Mouse (Mus musculus) thymus, postnatal 0 days (tissue): ENCODE data around the gene Lrrc66. TPM values are rescaled to one million over a fixed set of nuclear protein-coding genes. Genes with fewer than 3 reads are reported as not detected.
A peak's percentile ranks its signal among the peaks of the same experiment; 100 is the strongest.

Experiments used
- DNase-seq: peaks from one replicate; pipeline ENCODE4 v3.0.0-alpha.2; 2015; ENCODE audit warnings: low spot score
- polyA plus RNA-seq: library from polyadenylated mRNA; unstranded; fragments of >200 nt; fragmentation: Nextera tagmentation; extraction: Ambion mirVana; gene quantifications from 2 replicates; pipeline ENCODE4 v1.2.1, GENCODE M21; 2015

Gene Lrrc66
- 0.44 and 0.64 TPM in 2 replicates for polyA plus RNA-seq

DNA sequence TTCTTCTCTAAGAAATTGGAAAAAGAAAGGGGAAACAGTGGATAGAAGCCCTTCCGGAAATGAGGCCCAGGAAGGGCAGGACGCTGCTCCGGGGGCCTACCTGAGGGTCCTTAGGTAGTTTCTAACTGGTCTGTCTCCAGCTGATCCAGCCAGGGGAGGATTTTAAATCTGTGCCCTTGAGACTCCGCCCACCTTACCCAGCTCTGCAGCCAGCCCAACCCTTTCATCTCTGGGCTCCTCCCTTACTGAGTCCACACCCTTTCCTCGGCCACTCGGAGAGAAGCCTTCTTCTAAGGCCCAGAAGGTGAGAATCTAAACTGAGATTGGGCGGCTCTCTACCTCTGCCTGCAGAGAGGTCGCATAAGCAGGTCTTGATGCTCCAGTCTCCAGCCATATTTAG lies at the start of gene Lrrc66:
TSS of gene Lrrc66 (minus strand) at position 236 of the 400 bp plus-strand sequence.
- no peak for DNase-seq

DNA sequence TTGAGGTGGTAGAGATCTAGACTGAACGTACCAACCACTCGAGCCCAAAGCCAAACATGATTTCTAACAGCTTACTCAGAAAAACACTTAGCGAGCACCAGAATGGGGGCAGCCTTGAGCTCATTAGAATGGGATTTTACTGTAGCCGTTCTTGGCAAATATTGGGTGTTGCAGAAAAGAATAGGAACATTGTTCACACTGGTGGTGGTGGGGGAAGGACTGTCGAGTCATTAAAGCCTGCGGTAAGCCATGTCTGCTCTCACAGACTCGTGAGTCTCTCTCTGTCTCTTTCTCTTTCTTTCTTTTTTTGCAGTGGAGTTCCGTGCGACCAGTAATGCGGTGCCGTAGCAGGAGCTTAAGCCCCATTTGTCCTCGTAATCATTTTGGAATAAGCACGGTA lies 44.3 kb upstream of the Lrrc66 start:
- DNase-seq = no peak

DNA sequence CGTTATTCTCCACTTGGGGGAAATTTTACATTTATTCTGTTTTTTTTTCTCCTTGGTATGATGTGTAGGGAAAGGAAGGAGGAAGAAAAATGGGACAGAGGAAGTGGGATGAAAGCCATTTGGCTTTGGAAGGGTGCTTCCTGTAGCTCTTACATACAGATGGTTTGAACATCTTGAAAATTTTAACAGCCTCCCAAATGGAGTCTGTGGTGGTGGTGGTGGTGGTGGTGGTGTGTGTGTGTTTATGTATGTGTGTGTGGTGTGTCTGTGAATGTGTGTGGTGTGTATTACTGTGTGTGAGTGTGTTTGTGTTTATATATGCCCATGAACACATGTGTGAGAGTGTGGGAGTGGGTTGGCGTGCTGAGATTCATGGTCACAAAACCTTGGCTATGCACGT lies 43.3 kb upstream of the Lrrc66 start:
- DNase-seq = no peak

DNA sequence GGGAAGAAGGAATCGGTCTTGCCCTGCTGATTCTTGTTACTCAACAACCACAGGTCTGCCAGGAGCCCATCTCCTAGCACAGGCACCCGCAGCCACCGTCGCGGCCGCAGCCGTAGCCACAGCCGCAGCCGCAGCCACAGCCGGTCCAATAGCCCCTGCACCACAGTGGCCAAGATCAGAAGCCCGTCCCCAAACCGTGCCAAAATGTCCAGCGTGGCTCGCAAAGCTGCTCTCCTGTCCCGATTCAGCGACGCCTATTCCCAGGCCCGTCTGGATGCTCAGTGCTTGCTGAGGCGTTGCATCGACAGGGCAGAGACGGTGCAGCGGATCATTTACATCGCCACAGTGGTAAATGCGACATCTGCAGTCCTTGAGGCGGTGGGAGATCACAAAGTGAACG lies 37.1 kb upstream of the Lrrc66 start:
- no peak for DNase-seq

DNA sequence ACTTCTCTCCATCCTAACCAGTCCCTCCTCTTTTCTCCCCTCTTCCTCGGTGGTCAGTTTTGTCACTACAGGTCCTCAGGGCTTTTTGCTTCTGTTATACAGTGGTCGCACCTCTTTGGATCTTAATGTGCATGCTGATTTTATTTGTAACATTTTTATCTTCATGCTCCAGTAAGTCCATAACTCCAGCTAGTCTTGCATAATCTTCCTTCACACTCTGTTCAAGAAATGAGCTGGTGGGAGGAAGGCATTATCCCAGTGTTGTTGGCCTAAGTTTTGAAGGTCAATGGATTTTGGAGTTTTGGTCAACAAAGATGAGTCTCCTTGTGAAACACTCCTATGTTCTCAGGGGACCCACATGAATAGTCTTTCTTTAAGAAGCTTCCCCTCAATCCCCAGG lies 35.6 kb upstream of the Lrrc66 start:
- no peak for DNase-seq

DNA sequence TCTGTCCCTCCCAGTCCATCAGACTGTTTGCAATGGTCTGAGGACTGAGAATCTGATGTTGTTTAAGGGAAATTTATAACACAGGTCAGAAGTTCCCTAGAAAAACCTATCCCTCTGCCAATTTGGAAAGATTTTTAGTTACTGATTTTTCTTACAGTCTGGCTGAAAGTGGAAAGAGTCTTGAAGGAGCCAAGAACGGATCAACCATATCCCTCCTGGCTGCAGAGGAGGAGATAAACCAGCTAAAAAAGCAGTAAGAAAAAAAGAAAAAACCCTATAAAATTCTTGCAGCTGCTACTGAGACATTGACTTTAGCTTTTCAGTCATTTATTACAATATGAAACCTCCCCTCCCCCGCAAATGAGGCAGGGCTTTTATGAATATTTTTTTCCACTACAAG lies 34.4 kb upstream of the Lrrc66 start:
- no peak for DNase-seq

DNA sequence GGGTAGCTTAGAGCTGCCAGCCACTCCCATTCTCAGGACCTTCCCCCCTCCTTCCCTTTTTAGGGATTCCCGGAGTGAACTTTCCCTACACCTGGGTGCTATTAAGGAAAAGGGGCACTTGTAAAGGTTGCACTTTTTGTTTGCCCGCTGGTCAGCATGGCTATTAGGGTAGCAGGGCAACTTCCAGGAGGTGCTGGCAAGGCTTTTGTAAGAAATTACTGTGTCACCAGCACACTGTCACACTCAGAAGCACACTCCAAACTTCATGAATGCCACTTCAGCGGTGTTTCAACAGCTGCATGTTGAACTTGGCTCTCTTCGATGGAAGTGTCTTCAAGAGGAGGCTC lies 19.5 kb upstream of the Lrrc66 start:
- no peak for DNase-seq

DNA sequence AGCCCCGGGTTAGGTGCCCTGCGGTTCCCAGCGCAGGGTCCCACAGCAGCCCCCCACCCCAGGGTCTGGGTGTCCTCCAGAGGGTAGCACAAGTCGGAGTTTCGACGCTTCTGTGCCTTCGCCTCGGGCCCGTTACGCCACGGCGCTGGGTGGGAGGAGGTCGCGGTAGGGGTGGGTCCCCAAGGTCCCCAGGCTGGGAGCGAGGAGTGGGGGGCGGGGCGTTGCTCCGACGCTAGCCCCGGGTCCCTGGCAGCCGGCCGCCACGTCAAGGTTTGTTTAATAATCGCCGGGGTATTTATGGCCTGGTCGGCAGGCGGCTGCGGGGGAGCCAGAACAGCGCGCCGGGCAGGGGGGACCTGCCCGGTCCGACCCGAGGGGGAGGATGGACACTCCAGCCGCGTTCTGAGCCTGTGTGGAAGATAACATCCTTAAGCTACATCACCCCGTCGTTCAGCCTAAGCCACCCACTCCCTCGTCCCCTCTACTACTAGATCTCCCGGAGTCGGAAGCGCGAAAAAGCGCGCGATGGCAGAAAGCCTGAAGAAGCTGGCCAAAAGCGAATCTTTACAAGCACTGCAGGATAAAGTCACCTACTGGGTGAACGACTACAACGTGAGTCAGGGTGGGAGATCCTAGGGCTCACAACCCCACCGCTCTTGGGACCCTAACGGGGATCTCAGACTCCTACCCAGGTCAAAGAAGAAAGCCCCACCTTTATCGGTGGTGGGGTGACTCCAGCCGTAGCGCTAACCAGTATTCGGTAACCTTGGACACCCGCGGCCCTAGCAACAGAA lies 18.9 kb upstream of the Lrrc66 start, which contains the start of gene Spata18:
TSS of gene Spata18 (plus strand) at position 319 of the 794 bp plus-strand sequence.
- DNase-seq = peak; percentile 18

DNA sequence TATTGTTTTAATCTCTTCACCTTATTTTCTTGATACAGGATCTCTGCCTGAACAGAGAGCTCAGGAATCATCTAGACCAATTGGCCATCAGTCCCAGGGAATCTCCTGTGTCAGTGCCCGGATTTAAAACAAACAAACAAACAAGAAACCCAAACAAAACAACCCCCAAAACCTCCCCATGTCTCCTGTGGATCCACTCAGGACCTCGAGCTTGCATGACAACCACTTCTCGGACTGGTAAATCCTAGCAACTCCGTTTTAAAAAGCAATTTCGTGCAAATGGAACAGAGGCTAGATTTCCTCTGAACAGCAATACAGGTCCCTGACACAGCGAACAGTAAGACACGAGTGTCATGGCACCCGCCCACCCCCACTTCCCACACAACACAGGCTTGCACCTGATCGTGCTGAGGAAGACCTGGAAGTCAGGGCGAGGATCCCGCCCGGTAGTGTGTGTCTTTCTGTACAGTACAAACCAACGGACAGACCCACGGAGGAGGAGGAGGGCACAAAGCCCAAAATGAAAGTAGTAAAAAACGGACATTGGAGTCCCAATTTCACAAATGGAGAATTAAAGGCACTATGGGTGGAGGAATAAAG lies 18.1 kb upstream of the Lrrc66 start:
- peak; percentile 7 for DNase-seq

DNA sequence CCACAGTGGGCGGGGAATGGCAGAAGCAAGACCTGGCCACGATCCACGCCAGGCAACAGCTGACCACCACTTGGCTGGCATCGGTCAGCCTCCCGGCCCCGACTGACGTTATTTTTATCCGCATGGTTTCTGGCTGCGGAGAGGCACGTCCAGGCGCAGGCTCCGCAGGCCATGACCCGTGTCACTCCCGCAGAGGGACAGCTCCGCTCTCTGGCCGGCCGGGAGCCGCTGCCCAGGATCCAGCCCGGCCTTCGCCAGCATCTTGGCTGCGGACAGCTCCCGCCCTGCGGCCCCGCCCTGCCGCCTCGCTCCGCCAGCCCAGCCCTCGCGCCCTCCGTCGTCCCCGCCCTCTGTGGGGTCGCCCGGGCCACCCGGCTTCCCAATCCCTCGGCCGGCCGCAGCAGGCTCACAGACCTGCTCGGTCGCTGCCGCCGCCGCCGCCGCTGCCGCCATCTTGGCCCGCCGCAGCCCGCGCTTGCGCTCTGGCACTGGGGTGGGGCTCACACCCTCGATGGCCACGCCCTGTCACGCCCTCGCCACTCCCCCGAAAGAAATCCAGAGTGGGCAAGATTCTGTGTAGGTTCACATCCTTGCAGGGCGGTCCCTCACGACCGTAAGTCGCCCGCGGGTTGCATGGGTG lies 15.1 kb upstream of the Lrrc66 start, which contains the start of gene Sgcb:
TSS of gene Sgcb (minus strand) at position 530 of the 640 bp plus-strand sequence.
- peak; percentile 85 for DNase-seq

DNA sequence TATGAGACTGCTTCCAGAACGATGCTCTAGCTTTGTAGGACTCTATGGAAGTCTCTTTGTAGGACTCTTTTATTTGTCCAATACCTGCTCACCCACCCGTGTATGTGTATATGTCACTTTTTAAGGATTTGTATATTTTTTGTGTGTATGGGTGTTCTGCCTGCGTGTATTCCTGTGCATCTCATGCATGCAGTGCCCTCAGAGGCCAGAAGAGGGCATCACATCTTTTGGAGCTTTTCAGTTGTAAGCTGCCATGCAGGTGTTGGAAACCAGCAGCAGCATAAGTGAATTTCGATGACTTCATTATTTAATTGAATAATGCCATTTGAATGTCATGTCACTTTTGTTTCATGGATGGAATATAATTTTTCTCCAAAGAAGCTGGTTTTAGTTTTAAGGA lies 9.8 kb upstream of the Lrrc66 start:
- peak; percentile 63 for DNase-seq

DNA sequence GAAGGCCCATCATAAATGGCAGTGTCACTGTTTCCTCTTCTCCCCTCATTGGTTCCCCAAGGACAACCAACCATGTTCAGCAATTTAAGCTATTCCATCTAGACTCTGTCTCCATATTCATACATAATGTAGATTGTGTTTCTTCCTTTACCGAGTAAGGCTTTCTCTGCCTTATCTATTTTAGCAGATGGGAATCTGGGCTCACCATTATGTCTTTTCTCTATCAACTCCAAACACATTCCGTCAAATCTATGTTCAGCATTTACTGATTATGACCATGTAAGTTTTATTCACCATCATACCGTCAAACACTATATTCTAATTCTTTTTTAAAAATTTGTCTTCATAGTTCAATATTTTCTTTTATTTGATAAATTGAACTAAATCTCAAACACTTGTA lies 8.7 kb upstream of the Lrrc66 start:
- DNase-seq = no peak

DNA sequence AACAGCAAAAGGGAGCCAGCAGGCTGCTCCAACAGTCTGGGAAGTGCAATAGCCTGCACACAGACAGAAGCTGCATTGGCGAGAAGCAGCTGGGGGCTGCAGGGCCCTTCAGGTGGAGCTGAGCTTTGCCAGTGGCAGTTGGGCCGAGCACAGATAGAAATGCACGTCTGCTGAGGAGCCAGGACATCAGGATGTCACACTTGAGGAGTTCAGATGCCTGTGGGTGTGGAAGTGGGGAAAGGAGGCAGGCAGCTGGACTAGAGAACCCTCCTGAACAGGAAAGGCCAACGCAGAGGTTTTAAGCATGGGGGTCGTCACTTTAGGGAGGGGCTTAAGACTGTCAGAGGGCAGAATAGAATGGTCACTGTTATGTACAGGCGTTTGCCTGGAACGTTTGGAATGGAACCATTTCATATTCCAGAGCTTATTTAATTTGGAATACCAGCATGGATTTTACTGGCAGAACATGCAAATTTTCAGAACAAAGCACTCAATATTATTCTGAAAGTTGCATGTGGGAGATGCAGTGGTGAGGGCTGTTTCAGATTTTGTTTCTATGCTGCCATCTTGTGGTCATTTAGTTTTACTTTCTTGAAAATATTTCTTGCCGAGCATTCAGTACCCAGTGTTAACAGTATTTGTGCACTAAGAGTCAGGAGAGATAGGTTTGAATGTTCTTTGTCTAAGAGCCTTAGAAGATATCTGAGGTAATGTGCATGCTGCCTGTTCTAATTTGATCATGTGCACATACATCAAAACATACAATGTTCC lies 5.2 kb upstream of the Lrrc66 start:
- peak; percentile 63 for DNase-seq

DNA sequence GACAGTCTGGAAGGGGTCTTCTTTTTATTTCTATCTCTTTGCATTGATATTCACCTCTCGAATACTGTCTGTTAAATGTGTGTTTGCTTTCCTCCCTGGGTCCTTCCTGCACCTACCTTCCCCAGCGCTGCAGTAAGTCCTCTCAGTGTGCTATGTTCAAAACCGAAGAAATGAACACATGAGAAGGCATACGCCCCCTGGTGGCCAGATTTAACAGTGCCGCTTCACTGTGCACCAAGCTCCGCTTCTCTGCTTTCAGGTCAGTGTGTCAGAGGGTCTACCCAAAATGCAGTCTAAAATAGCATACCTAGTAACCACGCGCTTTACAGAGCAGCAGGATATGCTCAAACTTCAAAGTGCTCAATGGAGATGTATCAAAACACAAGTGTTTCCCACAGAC lies 815 bp upstream of the Lrrc66 start:
- peak; percentile 77 for DNase-seq

DNA sequence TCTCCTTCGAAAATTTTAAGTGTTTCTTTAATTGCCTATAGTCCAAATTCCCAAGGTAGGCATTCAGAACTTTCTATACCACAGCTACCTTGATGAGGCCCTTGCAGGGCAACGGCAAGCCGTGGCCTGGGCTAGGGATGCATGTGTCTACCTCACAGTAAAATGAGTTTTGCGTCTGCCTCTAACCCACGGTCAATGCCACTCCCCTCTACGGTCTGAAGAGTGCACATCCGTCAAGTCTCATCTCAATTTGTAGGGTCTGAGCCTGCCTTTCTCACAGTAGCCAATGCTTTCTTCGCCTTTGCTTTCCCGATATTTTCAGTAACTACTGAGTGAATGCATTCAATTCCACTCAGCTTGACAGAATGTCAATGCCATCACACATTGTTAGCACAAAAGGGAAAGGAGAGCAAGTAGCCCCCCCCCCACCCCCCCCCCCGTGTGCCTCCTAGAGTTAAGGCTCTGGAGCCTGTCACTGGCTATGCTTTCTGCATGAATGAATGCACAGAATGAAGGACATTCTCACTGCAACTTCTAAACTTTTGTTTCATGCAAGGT lies 1.2 kb downstream of the Lrrc66 start:
- no peak for DNase-seq

DNA sequence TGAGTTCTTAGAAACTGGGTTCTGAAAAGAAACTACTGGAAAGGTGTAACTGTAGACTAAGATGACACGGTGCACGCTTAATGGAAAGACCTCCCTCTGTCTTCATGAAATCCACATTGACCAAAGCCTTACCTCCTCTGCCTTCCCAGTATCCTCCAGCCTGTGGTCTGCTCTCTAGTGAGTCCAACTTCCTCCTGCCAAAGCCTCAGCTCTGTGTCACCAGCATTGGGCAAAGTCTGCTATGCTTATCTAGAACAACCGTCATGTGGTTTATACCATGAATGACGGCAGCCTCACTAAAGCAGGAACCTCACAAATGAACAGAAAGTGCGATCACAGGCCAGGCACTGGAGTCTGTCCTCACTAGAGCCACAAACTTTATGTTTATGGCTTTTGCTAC lies 2.2 kb downstream of the Lrrc66 start:
- DNase-seq = peak; percentile 58

DNA sequence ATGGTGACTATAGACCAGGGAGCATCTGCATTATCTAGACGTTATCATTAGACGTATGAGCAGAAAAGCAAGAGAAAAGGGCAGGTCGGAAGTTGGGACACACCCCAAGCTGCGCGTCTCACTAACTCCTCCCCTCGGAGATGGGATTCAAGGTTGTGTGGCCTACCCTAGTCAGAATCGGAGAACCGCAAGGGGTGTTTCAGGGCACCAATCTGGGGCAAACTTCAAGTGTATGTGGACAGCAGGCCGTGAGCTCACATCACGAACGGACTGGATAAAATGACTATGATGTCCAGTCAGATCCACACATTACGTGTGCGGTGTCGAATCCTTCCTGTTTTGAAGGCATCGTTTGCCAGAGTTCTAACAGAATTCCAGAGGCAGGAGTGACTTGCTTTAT lies 4.3 kb downstream of the Lrrc66 start:
- no peak for DNase-seq

DNA sequence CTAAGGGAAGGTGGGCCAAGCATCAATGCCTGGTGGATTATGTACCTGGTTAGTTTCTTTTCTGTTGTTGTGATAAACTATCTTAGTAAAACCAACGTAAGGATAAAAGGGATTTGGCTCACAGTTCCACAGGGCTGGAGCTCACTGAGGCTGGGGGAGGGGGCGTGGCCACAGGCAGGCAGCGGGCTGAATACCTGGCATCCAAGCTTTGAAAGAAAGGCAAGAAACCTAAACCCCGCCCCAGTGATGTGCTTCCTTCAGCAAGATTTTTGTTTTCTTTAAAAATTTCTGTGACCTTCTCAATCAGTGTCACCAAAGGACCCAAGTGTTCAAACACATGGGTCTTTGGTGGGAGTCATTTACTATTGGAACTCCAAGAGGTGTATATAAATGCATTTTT lies 4.8 kb downstream of the Lrrc66 start:
- DNase-seq = no peak

DNA sequence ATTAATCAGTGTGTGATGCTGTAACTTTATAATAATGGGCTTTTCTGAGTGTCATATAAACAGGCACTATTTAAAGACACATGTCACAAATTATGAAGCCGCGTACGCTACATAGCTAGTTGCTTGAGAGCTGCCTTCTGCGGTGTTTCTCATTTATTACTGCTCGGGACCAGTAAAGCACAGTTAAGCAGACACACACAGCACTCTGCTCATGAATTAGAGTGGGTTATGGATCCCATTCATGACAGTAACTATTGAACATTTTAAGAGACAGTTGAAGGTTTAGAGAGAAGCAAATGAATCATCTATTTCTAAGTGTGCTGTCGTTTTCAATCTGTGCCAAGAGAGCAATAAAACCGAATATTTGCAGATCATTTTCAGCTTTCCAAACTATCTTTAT lies 5.5 kb downstream of the Lrrc66 start:
- DNase-seq = no peak

DNA sequence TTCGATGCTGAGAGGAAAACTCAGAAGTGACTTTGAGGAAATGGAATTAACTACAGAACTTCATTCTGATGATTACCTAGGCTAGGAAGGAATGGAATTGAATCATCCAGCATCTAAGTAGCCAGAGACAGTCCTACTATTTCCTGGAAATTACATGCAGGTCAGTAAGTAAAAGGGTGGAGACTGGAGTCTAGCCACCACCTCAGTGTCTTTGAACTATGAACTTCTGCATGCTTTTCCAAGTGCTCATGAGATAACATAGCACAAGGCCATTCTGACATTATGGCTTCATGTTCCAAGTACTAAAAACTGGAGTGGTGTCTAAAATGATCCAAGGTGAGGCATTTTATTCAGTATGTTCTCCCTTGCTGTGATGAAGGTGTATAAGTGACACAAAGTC lies 6.8 kb downstream of the Lrrc66 start:
- no peak for DNase-seq

DNA sequence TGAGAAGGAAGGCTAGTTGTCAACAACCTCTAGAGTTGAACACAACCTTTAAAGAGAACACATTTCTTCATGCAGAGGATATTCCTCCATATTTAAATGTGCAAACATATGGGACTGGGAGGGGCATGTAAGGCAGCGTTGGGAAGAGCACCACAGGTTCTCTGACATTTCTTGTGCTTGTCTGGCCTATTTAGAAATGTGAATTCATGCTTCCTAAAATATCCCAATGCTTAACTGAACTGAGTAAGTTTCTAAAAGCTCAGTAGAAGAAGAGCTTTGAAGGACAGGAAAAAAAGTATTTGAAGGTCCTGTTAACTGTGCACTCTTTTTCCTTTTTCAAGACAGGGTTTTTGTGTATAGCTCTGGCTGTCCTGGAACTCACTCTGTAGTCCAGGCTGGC lies 13.4 kb downstream of the Lrrc66 start:
- no peak for DNase-seq
